Mouse (Mus musculus) natural killer cell, adult 2 months (primary cell): ENCODE data around the gene Slc41a2.

ENCODE experiments used
- DNase-seq, 2 experiments: peaks; one replicate each; pipeline ENCODE4 v3.0.0; 2022; ENCODE audit warnings: low spot score in 2 of 2

Slc41a2 gene

DNA sequence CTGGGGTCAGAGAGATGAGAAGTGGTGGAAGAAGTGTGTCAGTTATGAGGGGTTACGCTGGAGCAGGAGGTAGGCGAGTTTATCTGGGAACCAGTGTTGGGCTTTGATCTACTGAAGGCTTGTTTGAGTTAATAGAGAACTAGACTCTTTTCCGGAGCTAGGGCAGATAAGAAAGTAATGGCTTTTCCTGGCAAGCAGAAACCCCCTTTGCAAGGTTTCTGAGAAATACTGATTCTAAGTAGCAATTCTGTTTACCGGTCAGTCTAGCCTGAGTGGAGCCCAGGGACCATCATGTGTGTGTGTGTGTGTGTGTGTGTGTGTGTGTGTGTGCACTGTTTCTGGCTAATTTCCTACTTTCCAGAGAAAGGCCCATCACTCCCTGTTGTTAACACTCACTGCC lies 109.1 kb downstream of the Slc41a2 start:
- DNase-seq, result no peak

DNA sequence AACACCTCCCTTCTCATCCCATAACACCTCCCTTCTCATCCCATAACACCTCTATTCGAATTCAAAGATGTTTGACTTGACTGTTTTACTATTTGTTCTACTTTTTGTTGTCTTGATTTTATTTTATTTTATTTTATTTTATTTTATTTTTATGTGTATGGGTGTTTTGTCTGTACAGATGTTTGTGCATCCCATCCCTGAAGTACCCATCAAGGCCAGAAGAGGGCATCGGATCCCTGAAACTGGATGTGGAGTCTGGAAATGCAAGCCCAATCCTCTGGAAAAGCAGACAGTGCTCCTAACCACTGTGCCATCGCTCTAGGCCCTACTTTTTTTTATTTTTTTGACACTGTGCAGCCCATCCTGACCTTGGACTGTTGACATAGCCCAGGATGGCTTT lies 112.7 kb downstream of the Slc41a2 start:
- DNase-seq, result no peak

DNA sequence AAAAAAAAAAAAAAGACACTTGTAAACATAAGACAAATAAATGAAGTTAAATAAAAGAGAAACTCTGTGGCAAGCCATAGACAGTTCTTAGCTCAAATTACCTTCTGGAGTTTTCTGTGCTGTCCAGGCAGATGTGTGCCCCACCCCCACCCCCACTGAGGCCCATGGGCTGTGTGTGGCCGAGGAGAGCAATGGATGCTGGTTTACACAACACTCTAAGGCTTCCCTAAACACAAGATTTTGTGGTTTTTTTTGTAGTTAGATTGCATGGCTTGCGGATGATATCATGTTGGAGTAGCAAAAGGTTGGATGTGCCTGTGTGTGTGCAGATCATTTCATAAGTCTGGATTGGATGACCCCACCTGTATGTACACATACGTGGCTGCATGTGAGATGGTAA lies 116.8 kb downstream of the Slc41a2 start:
- no peak for DNase-seq

DNA sequence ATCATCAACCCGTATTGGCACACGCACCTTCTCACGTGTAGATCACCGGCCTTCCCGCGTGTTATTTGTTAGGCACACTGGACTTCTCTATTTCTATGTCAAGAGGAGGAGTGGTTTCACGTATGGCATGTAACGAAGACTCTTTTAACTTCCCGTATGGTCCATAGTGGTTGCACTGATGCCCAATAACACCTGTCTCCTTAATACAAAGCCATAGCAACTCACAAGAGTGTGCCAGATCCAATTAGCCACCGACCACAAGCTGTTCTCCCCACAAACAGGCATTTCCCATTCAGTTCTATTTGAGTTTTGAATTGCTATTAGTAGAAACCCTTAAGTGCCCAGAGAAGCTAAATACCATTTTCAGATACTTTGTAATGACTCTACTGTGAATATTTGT lies 117.5 kb downstream of the Slc41a2 start:
- DNase-seq, result no peak

DNA sequence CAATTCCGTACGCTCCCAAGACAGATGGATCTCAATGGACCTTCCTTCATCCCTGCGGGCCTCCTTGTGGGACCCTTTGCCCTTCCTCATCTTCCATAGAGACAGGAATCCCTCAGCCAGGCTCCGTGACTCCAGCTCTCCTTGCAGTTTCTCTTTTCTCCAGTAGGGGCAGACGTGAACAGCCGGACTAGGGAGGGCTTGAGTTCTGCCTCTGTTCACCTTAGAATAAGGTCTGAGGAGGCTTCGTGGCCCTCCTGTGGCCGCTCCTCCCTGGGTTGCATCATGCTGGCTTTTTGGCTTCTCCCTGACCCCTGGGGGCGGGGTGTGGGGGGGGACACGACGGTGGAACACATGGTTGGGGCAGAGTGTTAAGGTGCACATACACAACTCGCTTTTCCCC lies 118.0 kb downstream of the Slc41a2 start:
- DNase-seq, result peak; percentile 16 to 33

DNA sequence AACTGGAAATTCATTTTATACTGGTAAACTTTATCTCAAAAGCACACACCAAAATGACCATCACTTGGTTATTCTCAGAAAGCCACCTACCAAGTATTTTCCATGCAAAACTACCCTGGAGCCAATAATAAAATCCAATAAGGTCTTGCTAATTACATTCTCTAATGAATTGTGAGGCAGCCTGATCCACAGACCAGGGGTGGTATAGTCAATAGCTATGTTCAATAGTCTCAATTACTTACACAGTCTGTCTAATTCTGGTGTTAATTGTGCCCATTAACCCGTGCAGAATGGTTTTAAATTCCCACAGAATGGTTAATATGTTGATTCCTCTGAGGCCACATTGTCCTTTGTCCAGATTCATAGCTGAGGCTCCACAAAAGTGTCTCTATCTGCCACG lies 118.9 kb downstream of the Slc41a2 start:
- no peak for DNase-seq

DNA sequence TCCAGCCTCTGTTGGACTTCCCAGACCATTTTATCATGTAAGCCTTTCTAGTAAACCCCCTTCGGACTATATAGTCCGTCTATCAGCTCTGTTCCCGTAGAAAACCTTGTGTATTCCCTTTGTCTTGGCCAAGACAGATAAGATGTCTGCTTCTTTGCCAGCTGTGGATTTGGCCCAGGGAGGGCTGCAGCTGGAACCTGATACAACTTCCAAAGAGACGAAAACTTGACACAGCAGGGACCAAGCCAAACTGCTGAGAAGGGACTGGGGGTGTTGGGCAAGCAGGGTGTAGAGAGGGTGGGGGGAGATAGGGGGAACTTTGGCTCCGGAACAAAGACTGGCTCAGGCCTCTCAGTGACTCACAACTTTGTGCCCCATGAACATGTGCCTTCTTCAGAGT lies 120.4 kb downstream of the Slc41a2 start:
- DNase-seq, result no peak

DNA sequence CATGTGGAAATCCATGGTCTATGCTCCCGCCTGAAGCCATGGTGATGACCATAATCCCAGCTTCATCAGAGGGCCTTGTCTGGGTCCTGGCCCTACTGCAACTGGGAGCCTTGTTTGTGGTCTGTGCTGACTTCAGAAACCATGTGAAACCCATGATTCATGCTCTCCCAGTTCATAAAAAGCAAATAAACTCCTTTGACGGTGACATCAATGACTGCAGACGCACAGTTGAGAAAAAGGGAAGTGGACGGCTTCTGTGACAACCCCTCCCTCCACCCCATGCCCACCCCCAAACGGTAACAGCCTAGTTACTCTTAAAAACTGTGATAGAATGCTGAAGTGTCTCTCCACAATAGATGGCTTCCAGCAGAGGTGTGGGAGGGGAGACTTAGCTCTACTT lies 122.1 kb downstream of the Slc41a2 start:
- no peak for DNase-seq

DNA sequence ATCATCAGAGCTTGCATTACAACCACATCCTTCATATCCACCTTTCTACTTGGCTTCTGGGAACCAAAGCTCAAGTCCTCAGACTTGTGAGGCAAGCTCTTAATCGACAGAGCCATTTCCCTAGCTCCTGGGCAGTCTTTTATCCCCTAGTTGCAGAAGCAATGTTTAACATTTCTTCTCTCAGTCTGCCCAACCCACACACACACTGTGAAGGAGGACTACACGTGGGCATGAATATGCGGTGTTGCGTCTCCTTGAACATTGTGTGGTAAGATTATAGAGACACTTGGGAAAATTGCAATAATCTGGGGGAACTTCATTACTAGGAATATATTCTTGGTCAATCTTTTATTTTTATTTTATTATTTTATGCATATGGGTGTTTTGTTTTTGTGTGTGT lies 125.1 kb downstream of the Slc41a2 start:
- DNase-seq, result no peak

DNA sequence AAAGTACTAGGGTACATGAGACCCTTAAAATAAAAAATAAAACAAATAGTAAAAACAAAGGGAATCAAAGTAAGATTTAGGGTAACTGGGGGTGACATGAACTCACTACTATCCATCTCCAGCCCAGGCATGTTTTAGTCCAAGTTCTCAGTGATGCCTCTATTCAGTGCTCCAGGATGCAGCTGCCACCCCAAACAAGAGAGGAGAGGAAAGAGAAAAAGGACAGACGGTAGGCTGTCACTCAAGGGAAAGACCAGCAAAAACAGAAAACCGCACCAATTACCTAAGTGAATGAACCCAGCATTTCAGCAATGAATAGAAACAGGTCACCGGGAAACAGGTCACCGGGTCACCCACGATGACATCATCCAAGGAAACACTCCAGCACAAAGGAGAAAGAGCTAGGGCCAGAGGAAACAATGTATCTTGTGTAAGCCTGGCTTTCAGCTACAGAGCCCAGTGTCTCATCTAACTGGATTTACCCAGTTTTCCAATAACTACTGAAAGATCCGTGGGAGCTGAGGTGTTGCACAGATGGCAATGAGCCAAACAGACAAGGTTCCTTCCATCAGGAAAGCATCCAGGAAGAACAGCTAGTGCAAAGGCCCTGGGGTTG lies 126.6 kb downstream of the Slc41a2 start:
- no peak for DNase-seq

DNA sequence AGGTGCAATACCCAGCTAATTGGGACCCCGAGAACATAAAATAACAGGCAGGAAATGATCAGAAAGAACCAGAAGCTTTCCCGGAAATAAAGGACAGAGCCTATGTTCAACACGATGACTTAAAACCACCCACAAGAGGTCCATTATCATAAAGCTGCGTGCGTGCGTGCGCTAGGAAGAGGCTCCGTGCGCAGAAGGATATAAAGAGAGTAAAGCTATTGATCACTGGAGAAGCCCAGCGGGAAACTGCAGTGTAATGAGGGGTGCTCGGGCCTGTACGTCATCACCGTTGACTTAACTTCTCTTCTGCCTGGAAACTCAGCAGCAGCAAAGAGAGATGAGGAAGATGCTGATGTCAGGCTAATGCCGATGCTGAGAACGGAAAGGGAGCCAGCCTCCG lies 127.6 kb downstream of the Slc41a2 start:
- no peak for DNase-seq

DNA sequence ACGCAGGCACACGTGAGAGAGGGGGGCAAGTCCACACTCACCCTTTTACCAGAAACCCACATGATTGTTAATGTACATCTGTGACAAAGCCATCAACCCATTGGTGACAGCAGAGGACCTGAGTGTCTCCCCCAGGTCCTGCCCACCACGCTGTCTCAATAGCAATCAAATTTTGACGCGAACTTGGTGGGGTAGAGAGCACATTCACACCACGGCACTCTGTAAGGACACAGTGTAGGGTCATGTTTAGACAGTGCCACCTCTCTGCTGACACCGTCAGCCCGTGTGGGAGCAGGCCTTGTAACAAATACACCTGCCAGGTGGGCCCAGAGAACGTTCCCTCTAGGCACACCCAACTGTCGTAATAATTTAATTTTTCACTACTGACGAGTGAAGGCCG lies 128.3 kb downstream of the Slc41a2 start:
- no peak for DNase-seq

DNA sequence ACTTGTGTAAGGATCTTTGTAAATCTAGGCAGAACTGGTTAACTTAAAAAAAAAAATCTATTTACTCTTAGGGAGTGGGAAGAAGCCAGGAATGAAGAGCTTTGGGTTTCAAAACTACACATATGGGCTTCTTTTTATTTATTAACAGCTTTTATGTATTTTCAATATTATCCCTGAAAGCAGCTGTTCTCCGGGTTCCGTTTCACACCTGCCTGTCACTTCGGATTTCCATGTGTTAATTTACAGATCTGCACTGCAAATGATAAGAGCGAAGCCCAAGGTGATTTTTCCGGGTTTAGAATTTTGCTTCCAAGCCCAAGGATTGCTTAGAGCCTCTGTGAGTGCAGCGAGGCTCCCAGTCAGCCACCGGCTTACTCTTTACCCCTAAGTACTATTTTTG lies 129.2 kb downstream of the Slc41a2 start:
- no peak for DNase-seq

DNA sequence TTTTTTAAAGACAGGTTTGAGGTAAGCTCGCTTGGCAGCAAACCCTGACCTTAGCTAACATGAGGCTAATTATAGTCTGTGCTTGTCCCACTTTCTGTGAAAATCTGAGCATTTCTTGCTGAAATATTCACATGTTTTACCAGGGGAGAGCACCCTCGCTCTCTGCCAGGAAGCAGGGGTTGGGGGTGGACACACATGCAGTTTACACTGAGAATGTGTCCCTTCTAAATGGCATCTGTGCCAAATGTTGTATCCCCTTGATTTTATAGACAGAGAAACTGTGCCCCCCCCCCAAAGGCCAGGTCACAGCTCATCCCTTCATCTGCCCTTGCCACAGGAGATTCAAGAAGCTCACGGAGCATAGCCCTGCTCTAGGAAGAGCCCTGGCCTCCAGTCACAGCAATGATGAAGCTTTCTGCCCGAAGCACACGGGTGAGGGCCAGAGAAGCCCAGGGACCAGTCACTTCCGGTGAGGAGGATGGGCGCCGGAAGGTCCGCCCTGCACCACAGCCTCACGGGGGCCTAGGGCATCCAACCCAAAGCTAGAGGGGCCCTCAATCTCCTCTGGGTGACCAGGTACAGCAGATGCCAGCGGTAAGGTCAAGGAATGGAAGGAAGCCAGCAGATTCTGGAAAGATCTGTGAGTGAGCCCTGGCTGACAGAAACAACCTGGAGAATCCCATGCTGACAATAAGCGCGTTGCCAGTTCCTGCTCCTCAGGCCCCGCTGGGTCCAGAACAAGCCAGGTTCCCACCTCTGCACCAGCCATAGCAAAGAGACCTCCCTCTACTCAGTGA lies 134.6 kb downstream of the Slc41a2 start:
- no peak for DNase-seq

DNA sequence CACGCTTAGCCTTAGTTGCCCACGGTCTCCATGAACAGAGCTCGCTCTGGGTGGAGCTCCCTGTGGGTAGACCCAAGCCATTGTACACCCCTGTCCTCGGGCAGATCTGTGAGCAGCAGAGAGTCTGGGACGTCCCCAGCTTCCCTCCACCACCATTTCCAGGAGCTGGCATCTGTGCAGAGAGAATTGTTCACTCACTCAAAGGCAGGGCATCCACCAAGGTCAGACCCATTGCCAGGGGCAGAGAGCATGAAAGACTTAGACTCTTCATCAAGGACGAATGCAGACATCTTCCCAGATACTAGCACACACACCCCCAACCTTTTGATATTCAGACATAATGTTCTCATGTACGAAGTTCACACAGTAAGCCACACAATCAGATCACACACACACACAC lies 136.2 kb downstream of the Slc41a2 start:
- DNase-seq, result no peak

DNA sequence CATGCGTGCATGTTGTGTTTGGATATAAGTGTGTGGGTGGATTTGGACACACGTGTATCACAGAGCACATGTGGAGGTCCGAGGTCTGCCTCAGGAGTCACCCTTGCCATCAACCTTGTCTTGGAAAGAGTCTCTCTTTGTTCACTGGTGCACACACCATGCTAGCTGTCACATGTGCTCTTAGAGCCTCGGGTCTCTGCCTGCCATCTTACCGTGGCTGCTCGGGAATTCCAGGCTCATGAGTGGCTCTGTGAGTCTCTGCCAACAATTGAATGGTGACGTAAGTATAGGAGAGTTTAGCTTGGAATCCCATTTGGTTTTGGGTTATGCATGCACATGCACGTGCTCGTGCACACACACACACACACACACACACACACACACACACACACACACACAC lies 138.4 kb downstream of the Slc41a2 start:
- DNase-seq, result no peak

DNA sequence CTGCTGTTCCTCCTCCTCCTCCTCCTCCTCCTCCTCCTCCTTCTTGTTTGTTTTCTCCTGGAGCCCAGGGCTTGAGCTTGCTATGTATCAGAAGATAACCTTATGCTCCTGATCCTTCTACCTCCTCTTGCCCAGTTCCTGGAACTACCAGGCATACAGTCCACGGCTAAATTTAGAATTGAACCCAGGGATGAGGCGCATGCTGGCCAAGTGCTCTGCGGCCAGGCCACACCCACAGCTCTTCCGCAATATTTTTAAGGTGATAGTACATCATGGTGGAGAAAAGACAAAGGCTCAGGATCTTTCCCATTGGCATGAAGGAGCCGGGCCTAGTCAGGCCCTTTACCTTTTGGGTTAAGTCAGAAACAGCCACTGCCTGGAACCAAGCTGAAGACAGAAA lies 139.0 kb downstream of the Slc41a2 start:
- no peak for DNase-seq

DNA sequence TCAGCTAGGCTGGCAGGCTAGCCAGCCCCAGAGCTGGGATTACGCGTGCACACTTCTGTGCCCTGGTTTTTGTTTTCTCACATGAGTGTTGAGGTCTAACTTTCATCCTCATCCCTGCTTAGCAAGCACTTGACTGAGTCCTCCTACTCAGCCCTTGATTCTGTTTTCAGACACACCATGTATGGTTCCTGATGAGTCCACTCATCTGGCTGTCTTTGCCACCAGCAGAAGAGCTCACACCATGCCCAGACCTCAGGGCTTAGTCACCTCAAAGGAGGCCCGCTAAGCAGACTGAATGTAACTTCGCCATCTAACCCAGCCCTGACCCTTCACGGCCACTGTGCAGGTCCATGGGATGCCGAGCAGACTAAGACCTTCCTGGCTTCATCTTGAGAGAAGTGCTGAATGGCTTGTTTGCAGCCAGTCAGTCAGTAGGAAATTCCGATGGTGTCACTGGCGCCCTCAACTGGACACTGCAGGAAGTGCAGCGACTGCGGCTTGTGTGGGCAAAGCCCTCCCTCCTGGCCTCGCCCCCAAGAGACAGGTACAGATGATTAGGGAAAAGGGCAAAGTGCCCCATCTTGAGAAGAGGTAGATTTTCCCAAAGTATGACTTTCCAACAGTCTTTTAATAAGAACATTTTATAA lies 139.9 kb downstream of the Slc41a2 start:
- peak; percentile 70 to 79 for DNase-seq

DNA sequence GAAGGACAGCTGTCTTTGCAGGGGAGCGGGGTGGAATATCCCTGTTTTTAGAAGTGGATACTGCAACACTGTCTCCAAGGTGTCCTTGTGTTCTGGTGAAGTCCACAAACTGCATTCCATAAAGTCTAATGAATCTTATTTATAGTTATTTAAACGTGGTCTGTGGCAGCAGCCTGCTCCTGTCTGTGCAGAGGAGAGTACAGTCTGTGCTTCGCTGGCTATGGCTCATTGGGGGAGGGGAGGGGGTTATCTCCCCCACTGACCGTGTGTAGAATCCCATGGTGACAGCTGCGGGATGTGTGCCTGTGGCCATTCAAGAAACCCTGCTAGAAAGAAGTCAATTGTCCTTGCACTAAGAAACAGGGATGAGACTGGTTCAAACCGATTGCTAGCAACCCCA lies 145.7 kb downstream of the Slc41a2 start:
- DNase-seq, result no peak

DNA sequence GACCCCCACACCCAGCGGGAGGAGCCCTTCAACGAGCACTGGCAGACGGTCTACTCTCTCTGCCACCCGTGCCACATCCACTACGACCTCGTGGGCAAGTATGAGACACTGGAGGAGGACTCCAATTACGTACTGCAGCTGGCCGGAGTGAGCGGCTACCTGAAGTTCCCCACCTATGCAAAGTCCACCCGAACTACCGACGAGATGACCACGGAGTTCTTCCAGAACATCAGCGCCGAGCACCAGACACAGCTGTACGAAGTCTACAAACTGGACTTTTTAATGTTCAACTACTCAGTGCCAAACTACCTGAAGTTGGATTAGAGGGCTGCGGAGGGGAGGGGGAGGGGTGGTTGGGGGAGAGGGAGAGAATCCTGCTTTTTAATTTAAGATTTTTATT lies 146.2 kb downstream of the Slc41a2 start:
- DNase-seq, result no peak

DNA sequence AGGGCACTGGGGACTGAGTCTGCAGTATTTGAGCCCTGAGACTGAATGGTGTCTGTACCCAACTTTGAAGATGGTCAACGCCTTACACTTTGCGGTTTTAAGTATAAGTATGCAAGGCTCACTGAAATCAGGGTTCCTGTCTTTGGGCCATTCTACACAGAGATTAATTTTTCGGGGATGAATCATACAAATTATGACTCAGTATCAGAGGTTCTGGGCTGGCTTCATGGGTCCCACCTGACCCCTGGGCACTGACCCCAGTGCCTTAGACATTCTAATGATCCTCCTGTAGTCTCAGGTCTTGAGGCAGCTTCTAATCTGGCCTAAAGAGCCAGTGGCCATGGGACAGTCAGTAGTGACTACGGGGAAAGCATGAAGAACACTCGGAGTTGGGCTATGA lies 148.6 kb downstream of the Slc41a2 start:
- DNase-seq, result no peak

DNA sequence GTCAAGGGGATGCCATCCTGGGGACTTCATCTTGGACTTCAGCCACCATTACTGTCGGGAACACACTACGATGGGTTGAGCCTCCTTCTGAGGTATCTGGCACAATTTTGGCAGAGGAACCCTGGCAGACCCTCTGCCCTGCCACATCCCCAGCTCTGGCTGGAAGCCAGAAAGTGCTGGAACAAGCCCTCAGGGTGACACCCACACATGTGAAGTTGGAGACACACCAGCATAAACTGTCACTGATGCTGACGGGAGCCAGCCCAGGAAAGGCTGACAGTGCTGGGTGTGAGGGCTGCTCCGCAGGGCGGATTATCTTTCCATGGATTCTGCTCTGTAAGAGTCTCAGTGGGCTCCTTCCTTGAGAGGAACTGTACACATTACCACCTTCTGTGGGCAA lies 150.7 kb downstream of the Slc41a2 start:
- no peak for DNase-seq

DNA sequence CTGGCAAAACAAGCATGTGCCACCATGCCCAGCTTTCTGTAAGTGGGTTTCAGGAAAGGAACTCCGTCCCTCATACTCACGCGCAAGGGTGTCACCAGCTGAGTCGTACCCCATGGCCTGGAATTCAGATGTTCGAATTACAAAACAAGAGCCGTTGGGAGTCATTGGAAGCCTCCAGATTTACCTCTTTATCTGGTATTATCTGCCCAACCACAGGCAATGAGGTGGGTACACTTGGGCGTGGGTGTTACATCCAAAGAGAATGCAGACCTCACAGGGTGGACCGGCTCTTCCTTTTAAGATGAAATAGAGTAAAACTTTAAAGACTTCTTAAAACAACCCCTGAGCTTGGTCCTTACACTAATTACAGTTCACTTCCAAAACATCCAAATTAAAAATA lies 151.5 kb downstream of the Slc41a2 start:
- DNase-seq, result no peak
